Mouse (Mus musculus) testis, adult 2 months (tissue): ENCODE data around the gene Dlgap1. TPM values are rescaled to one million over a fixed set of nuclear protein-coding genes. Genes with fewer than 3 reads are reported as not detected.

Experiments
- H3K27ac ChIP-seq: fragments of 200-500 bp; 2 replicates; pipeline ENCODE4 v1.5.1; 2012; ENCODE audit warnings: low read depth, low read length; ENCODE audit not compliant: control insufficient read depth, insufficient read depth
- H3K27me3 ChIP-seq: fragments of 200-500 bp; 2 replicates; pipeline ENCODE4 v1.6.1; 2012; ENCODE audit warnings: mild to moderate bottlenecking, low read length, moderate library complexity; ENCODE audit not compliant: control insufficient read depth, insufficient read depth
- H3K36me3 ChIP-seq: fragments of 200-500 bp; 2 replicates; pipeline ENCODE4 v1.6.1; 2012; ENCODE audit warnings: mild to moderate bottlenecking, low read length; ENCODE audit not compliant: control insufficient read depth, insufficient read depth
- H3K4me1 ChIP-seq: fragments of 200-500 bp; 2 replicates; pipeline ENCODE4 v1.6.1; 2012; ENCODE audit warnings: low read length; ENCODE audit not compliant: control insufficient read depth, insufficient read depth
- H3K4me3 ChIP-seq: fragments of 200-500 bp; 2 replicates; pipeline ENCODE4 v1.5.1; 2012; ENCODE audit warnings: low read depth, mild to moderate bottlenecking, low read length, moderate library complexity, mixed read lengths; ENCODE audit not compliant: control insufficient read depth
- CTCF ChIP-seq: fragments of 200-500 bp; IDR thresholded peaks from 2 replicates; pipeline ENCODE4 v1.5.1; 2012; ENCODE audit warnings: low read depth, mild to moderate bottlenecking, inconsistent platforms, low read length, moderate library complexity; ENCODE audit not compliant: control insufficient read depth, insufficient read depth, insufficient replicate concordance
- POLR2A ChIP-seq: fragments of 200-500 bp; IDR thresholded peaks from 2 replicates; pipeline ENCODE4 v1.6.1; 2012; ENCODE audit warnings: low read depth, mild to moderate bottlenecking, inconsistent platforms, low read length, moderate library complexity; ENCODE audit not compliant: control insufficient read depth
- polyA plus RNA-seq: library from polyadenylated mRNA; depleted of rRNA; stranded (reverse); fragments of >200 nt; gene quantifications from 2 replicates; pipeline ENCODE4 v1.2.3, GENCODE M21; 2012; rRNA removed

Dlgap1 gene
- polyA plus RNA-seq, result 2.3 and 3.5 TPM in 2 replicates

DNA sequence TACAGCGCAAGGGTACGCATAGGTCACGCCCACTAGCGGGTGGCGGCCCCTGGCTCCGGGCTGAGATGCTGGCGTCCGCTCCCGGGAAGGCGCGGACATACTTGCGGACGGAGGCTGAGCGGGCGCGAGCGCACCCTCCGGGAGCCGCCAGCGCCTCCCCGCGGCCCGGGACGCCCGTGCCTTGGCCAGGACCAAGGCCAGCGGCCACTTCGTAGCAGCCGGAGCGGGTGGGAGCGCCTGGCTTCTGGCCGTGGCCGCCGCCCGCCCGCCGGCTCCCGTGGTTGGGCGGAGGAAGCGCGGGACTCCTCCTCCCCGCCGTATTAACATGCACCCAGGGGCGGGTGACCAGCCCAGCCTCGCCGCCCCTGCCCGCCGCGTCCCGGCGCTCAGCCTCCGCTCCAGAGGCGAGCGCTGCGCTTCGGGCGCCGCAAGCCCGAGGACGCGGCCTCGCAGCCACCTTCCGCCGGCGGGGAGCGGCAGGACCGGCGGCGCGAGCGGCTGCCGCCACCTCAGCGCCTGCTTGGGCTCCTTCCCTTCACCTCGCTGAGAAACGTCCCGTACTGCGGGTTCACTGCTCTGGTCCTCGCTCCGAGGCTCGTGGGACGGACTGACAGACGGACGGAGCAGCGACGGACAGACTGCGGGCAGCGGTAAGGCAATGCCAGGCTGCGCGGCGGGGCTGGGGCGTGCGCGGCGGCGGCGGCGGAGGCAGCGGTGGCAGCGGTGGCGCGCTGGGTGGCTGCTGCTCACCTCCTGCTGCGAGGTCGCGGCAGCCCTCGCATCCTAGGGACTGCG lies at the start of gene Dlgap1:
TSS of gene Dlgap1 (plus strand) at position 53 of the 795 bp plus-strand sequence.
- H3K27me3 ChIP-seq, result 0 out of 2 replicates have a peak, but pooled peaks cover 2% of the 10 kb centered on the region
- no peaks in the 10 kb centered on the region for H3K36me3 ChIP-seq
- H3K27ac ChIP-seq, result no peak within 1 kb of the TSS
- peaks cover 12% of the 10 kb centered on the region for H3K4me1 ChIP-seq
- peak; percentile 1; the same call in 1 of the 2 replicates for TF ChIP-seq CTCF
- TF ChIP-seq POLR2A, result no peak
- peak within 1 kb of the TSS; percentile 66 for H3K4me3 ChIP-seq

DNA sequence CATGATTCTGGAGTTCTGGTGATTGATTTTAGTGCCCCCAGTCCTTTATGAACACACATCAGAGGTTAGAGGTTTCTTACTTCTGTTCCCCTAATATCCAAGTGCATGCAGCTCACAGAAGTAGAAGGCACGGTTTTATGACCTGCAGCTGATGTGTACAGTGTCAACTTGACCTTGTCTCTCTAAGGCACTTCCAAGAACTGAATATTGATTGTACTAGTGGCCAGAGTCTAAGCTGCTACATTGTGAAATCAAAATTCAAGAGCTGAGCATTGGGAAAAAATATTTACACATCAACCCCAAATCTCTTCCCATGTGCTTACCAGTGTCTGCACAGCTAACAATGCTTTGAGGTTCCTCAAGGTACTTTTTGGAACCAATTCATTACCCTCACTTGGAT lies 13.9 kb upstream of the Dlgap1 start:
- Histone ChIP-seq H3K4me1 (no peaks in the 10 kb centered on the region), H3K27me3 (no peaks in the 10 kb centered on the region)
- TF ChIP-seq CTCF (no peak), POLR2A (no peak)

DNA sequence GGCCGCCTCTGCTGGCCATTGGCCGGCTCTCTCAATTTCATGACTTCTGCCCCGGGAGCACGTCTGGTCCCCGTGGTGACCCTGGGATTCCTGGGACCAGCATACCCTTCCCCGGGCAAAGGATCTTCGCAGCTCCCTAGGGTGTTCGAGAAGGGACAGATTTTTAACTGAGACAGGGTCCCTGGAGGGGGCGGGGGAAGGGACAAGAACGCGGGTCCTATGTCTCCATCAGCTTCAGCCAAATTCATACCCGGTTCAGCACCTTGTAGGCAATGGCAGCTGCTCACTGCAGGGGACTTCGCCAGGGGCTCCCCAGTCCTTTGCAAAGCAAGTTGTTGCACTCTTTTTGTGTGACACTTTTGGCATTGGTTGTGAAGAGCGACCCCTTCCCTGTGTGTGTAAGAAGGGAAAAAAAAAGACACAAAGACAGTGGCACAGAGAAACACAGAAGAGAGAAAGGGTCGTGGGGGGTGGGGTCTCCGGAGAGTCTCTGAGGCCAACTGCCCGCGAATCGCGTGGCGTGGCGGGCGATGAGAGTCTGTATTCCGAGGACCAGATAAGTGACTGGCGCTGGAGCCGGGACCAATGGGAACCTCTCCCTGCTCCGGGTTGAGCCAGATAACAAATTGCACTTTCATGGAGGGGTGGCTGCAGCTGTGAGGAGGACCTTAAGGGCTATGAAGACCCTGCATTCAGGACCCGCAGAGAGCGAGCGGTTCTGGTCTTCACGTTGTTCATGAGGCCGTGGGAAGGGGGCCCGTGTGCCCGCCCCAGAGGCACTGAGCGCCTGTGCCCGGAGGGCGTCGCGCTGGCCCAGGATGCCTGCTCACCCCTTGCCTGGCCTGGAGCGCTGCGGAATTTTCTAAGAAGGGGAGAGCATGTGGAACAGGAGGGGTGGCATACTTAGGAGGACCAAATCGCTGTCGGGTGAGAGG lies 1.2 kb downstream of the Dlgap1 start:
- 0 out of 2 replicates have a peak, but pooled peaks cover 2% of the 10 kb centered on the region for H3K27me3 ChIP-seq
- peak overlapping the region; percentile 66 for H3K4me3 ChIP-seq
- no peak for TF ChIP-seq CTCF
- TF ChIP-seq POLR2A, result no peak
- H3K36me3 ChIP-seq, result no peaks in the 10 kb centered on the region
- peaks cover 12% of the 10 kb centered on the region for H3K4me1 ChIP-seq
- no peak overlapping the region for H3K27ac ChIP-seq

More for the DNA sequence above, 13.9 kb upstream of the Dlgap1 start:
- no peaks in the 10 kb centered on the region for H3K36me3 ChIP-seq
- H3K27ac ChIP-seq, result no peak overlapping the region
- H3K4me3 ChIP-seq, result no peak overlapping the region

DNA sequence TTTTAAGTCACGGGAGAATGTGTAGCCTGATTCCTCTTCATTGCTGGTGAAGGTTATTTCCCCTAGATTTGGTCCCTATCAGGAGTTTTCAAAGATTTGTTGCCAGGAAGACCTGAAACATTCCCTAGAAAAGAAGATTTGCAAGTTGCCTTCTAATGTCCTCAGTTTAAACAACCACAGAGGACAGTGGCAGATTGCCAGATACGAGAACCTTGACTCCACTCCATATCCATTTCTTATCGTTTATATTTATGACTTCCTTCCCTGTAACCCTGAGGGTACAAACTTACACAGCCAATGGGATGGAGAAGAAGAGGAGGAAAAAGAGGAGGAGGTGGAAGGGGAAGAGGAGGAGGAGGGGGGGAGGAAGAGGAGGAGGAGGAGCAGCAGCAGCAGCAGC lies 4.2 kb downstream of the Dlgap1 start:
- no peak for TF ChIP-seq POLR2A
- no peak for TF ChIP-seq CTCF
- peaks cover 12% of the 10 kb centered on the region for H3K4me1 ChIP-seq
- no peak overlapping the region for H3K4me3 ChIP-seq
- 0 out of 2 replicates have a peak, but pooled peaks cover 2% of the 10 kb centered on the region for H3K27me3 ChIP-seq
- 0 out of 2 replicates have a peak overlapping the region, but pooled peaks have one; percentile 42 for H3K27ac ChIP-seq
- H3K36me3 ChIP-seq, result no peaks in the 10 kb centered on the region

DNA sequence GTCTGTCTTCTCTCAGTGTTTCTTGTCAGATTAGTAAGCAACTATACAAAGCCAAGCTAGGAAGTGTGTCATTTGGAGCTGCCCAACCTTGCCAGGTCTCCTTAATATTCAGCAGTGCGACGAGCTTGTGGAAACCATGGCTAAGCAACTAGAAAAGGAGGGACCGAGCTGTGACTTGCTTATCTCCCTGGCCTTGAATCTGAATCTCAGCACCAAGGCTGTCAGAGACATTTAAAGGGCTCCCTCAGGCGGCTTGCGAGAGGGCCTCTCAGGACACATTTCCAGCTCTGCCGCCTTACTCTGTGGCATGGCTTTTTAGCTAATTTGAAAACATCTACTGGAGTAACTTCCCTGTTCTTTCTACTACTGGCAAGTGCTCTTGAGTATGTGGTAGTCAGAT lies 5.1 kb downstream of the Dlgap1 start:
- TF ChIP-seq POLR2A (no peak), CTCF (no peak)
- peaks cover 10% of the 10 kb centered on the region for H3K4me1 ChIP-seq
- H3K27me3 ChIP-seq, result 0 out of 2 replicates have a peak, but pooled peaks cover 2% of the 10 kb centered on the region
- no peak overlapping the region for H3K27ac ChIP-seq
- H3K4me3 ChIP-seq, result no peak overlapping the region
- H3K36me3 ChIP-seq, result no peaks in the 10 kb centered on the region

DNA sequence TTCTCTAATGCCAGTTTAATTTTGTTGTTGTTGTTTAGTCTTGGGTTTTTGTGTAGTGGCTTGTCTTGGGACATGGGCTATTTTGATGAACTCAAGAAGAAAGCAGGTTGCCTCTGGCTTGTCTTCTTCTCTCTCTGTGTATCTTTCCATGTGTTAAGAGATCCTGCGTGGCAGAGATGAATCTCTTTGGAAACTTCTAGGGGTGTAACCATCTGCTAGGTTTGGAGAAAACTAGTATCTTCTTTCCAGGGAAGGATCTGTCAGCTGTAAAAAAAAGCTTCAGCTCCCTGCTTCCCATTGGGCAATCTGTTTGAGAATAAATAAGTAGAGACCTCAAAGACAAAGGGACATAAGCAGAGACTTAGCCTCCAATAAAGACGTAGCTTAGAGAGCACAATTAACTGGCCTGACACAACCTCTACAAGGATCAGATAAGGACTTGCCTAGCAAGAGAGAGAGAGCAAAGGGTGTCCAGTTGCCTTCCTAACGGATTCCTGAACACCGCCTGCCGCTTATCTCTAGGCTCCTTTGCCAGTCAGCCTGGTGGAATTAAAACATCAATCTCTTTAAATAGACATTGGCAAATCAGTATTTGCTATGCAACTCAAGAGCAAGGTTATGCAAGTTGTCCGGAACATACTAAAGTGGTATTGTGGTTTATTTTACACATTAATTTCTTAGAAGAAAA lies 13.5 kb downstream of the Dlgap1 start:
- Histone ChIP-seq H3K4me1 (no peaks in the 10 kb centered on the region), H3K36me3 (no peaks in the 10 kb centered on the region), H3K27ac (no peak overlapping the region), H3K4me3 (no peak overlapping the region), H3K27me3 (no peaks in the 10 kb centered on the region)
- no peak for TF ChIP-seq CTCF
- TF ChIP-seq POLR2A, result no peak

DNA sequence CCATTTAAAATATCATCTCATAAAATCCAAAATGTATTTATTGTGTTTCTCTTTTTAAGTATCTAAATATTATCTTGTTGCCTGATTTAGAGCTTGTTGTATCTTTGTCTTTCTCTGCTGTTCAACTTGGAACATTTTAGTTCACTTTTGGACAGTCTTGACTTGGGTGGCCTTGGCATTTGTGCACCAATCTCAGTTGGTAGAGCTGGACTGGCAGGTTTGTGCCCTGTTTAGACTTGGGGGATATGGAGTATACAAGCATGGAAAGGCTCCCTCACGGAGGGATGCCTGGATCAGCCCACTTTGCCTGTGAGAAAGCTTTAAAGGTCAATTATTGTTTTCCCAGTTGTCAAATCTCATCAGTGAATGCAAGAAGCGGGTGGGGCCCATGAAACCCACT lies 27.5 kb downstream of the Dlgap1 start:
- TF ChIP-seq POLR2A, result no peak
- no peak for TF ChIP-seq CTCF
- no peaks in the 10 kb centered on the region for H3K36me3 ChIP-seq

More for the DNA sequence above, 27.5 kb downstream of the Dlgap1 start:
- H3K4me3 ChIP-seq, result no peak overlapping the region
- no peaks in the 10 kb centered on the region for H3K27me3 ChIP-seq
- H3K27ac ChIP-seq, result no peak overlapping the region
- peaks cover 3% of the 10 kb centered on the region for H3K4me1 ChIP-seq
